Mouse (Mus musculus) small intestine, adult 2 months (tissue): ENCODE data around the gene Keg1. TPM values are rescaled to one million over a fixed set of nuclear protein-coding genes. Genes with fewer than 3 reads are reported as not detected.

Source experiments
- H3K27ac ChIP-seq: fragments of 200-500 bp; 2 replicates; pipeline ENCODE4 v1.5.1; 2012; ENCODE audit warnings: low read depth, low read length, control low read depth, inconsistent platforms; ENCODE audit not compliant: insufficient read depth
- H3K27me3 ChIP-seq: fragments of 200-500 bp; 2 replicates; pipeline ENCODE4 v1.6.1; 2012; ENCODE audit warnings: mild to moderate bottlenecking, moderate library complexity, low read length, inconsistent platforms; ENCODE audit not compliant: control insufficient read depth, insufficient read depth
- H3K36me3 ChIP-seq: fragments of 200-500 bp; 2 replicates; pipeline ENCODE4 v1.6.1; 2012; ENCODE audit warnings: mild to moderate bottlenecking, low read length, control low read depth, inconsistent platforms; ENCODE audit not compliant: control insufficient read depth, insufficient read depth
- H3K4me1 ChIP-seq: fragments of 200-500 bp; 2 replicates; pipeline ENCODE4 v1.6.1; 2012; ENCODE audit warnings: low read length, inconsistent platforms, mixed read lengths; ENCODE audit not compliant: control insufficient read depth, insufficient read depth, insufficient read length
- H3K4me3 ChIP-seq: fragments of 200-500 bp; 2 replicates; pipeline ENCODE4 v1.5.1; 2012; ENCODE audit warnings: low read depth, mild to moderate bottlenecking, control low read depth, inconsistent platforms, low read length, moderate library complexity
- CTCF ChIP-seq: fragments of 200-500 bp; IDR thresholded peaks from 2 replicates; pipeline ENCODE4 v1.5.1; 2012; ENCODE audit warnings: low read depth, mild to moderate bottlenecking, control low read depth, inconsistent platforms, low read length, moderate library complexity, mixed read lengths; ENCODE audit not compliant: insufficient replicate concordance, insufficient read length; ENCODE audit errors: extremely low read depth
- POLR2A ChIP-seq: fragments of 200-500 bp; IDR thresholded peaks from 2 replicates; pipeline ENCODE4 v1.6.1; 2012; ENCODE audit warnings: low read depth, mild to moderate bottlenecking, control low read depth, inconsistent platforms, low read length, moderate library complexity
- WGBS: fragments of 180-500 bp; shearing (Covaris S2); methylation state at CpG from one replicate; pipeline ENCODE4 v1.1.7; 2018; 5-methylcytosine and 5-hydroxymethylcytosine counted together
- polyA plus RNA-seq: library from polyadenylated mRNA; depleted of rRNA; stranded (reverse); fragments of >200 nt; gene quantifications from 2 replicates; pipeline ENCODE4 v1.2.3, GENCODE M21; 2012

Keg1 gene
- polyA plus RNA-seq, 1 experiment = not detected

DNA sequence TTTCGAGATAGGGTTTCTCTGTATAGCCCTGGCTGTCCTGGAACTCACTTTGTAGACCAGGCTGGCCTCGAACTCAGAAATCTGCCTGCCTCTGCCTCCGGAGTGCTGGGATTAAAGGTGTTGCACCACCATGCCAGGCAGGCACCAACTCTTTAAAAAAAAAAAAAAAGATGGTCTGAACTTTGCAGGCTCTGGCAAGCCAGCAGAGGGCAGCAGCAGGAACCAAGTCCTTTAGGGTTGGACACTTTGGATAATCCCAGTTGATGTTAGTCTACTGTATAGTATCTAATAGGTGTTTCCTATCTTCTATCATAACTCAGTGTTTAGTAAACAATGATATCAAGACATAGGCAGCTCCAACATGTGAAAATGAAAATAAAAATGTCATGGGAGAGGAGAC is 26.7 kb downstream of the Keg1 start:
- Histone ChIP-seq H3K27me3 (no peaks in the 10 kb centered on the region), H3K4me3 (no peak overlapping the region), H3K36me3 (no peaks in the 10 kb centered on the region), H3K4me1 (no peaks in the 10 kb centered on the region), H3K27ac (no peak overlapping the region)
- peak; percentile 45; the same call in 1 of the 2 replicates for TF ChIP-seq CTCF
- no peak for TF ChIP-seq POLR2A
- 88% methylated on average over 2 of the region's 3 CpGs for WGBS

DNA sequence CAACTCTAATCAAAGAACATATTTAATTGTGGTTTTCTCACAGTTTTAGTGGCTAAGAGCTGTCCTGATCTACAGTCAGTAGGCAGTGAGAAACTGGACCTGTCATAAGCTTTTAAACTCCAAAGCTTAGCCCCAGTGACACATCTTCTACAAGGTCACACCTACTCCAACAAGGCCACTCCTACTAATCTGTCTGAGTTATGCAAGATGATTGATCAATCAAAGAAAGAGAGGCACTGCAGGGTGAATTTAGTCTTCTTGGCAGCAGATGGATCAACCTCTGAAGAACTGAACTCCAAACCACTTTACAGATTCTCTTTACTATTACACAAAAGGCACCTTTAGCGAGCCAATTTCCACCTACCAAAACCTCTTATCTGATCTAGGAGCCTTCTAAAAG is 30.3 kb downstream of the Keg1 start:
- H3K36me3 ChIP-seq = no peaks in the 10 kb centered on the region
- no peaks in the 10 kb centered on the region for H3K27me3 ChIP-seq
- TF ChIP-seq CTCF (no peak), POLR2A (no peak)
- WGBS = 68% methylated on average over 1 of the region's 1 CpGs
- no peaks in the 10 kb centered on the region for H3K4me1 ChIP-seq
- H3K27ac ChIP-seq = no peak overlapping the region
- H3K4me3 ChIP-seq = no peak overlapping the region

DNA sequence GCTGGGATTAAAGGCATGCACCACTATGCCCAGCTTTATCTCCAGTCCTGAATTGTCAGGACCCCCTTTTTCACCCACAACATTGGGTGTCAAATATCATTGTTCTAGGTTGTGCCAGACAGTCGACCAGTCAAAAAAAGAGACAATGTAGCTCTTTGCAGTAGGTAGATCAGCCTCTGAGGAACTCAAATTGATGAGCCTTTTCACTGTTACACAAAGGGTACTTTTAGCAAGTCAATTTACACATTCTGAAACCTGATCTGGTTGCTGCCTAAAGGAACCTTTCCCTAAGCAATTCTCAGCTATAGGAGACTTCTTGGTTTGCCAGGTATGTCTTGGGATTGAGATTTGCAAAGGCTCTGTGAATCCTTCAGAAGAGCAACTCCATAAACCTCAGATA is 35.5 kb downstream of the Keg1 start:
- no peak overlapping the region for H3K4me3 ChIP-seq
- H3K36me3 ChIP-seq = no peaks in the 10 kb centered on the region
- TF ChIP-seq POLR2A = no peak
- no peak for TF ChIP-seq CTCF
- H3K27ac ChIP-seq = no peak overlapping the region
- 70% methylated on average over 1 of the region's 1 CpGs for WGBS
- H3K4me1 ChIP-seq = no peaks in the 10 kb centered on the region
- H3K27me3 ChIP-seq = no peaks in the 10 kb centered on the region

DNA sequence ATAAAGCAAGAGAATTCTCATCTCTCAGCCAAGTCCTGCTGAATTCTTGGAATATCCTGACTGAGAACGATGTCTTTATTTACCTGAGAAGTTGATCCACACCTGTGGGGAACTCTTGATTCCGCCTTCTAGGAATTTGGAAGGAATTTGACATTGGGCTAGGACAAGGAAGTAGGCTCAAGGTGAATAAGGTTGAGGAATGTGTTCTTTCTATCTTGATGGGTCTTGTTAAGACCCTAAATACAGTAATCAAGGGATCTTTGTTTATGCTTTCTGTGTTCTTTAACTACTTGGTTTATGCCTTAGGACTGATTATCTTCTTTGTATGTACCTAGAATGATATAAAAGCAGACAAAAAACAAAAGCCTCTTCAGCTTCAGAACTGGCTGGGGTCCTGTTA is 36.4 kb downstream of the Keg1 start:
- Histone ChIP-seq H3K4me3 (no peak overlapping the region), H3K27ac (no peak overlapping the region), H3K36me3 (no peaks in the 10 kb centered on the region), H3K4me1 (no peaks in the 10 kb centered on the region), H3K27me3 (no peaks in the 10 kb centered on the region)
- 78% methylated on average over 2 of the region's 2 CpGs for WGBS
- TF ChIP-seq POLR2A (no peak), CTCF (no peak)

DNA sequence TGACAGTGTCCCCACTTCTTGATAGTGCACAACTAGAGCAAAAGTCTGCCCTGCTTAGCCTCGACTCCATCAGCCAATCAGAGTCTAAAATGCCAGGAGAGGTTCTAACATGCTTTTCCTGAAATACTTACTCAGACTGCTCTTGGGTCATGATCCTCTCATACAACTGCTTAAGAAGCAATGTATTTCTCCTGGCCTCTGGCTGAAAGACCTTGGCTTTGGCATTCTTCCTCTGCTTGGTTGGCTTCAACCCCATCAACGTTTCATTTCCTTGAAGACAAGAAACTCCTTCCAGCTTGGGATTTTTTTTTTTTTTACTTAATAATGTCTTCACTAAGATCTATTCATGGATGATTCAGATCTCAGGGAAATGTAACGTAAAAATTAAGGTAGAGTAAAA is 60.7 kb downstream of the Keg1 start:
- WGBS = 74% methylated on average over 3 of the region's 3 CpGs
- H3K4me1 ChIP-seq = peaks cover 4% of the 10 kb centered on the region; the same call in 1 of the 2 replicates
- H3K4me3 ChIP-seq = no peak overlapping the region
- TF ChIP-seq POLR2A (no peak), CTCF (no peak)
- no peaks in the 10 kb centered on the region for H3K36me3 ChIP-seq
- no peaks in the 10 kb centered on the region for H3K27me3 ChIP-seq
- no peak overlapping the region for H3K27ac ChIP-seq

DNA sequence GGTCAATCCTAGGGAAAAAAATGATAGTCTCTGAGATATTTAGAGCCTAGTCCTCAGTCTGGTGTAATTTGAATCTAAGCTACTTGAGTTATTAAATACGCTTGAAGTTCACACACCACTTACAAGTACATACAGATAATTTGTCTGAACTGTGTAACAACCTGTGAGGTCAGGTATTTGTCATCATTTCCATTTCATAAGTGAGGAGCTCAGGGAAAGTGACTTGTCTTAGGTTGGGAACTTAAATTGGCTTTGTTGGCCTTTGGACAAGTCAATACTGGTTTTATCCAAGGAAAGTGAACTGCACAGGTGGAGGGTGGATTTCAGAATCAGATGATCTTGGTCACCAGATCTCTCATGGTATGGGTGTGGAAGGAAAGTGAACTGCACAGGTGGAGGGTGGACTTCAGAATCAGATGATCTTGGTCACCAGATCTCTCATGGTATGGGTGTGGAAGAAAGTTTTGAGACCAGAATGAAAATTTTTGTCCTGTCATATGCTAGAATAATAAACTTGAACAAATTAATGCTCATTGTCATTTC is 63.4 kb downstream of the Keg1 start:
- Histone ChIP-seq H3K4me1 (peaks cover 4% of the 10 kb centered on the region; the same call in 1 of the 2 replicates), H3K4me3 (no peak overlapping the region), H3K27me3 (no peaks in the 10 kb centered on the region), H3K36me3 (peaks cover 5% of the 10 kb centered on the region; the same call in 1 of the 2 replicates), H3K27ac (no peak overlapping the region)
- WGBS = 91% methylated on average over 1 of the region's 1 CpGs
- TF ChIP-seq POLR2A (no peak), CTCF (no peak)

DNA sequence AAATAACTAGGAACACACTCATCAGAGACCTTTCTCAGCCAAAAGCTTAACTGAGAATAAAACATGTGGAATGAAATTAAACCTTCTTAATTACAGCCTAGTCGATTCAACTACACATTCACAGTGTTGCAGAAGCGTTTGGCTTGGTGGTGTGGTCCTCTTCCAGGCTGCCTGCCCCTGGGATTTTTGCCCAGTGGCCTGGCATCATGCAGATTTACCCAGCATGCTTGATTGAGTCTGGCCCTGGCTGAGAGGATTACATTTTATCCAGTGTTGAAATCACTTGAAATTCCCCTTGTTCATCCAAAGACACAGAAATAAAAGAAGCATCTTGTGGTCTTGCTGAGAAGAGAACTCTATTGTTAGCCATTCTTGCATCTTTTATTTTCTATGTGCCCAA is 64.1 kb downstream of the Keg1 start:
- Histone ChIP-seq H3K4me1 (peaks cover 4% of the 10 kb centered on the region; the same call in 1 of the 2 replicates), H3K36me3 (peaks cover 8% of the 10 kb centered on the region; the same call in 1 of the 2 replicates), H3K4me3 (no peak overlapping the region), H3K27me3 (no peaks in the 10 kb centered on the region), H3K27ac (no peak overlapping the region)
- no peak for TF ChIP-seq CTCF
- WGBS = 73% methylated on average over 2 of the region's 2 CpGs
